Mouse (Mus musculus) hindbrain, postnatal 0 days (tissue): Measurements from ENCODE around the gene Myo6. TPM values are rescaled to one million over a fixed set of nuclear protein-coding genes. Genes with fewer than 3 reads are reported as not detected.

Experiments
- ATAC-seq: fragments of 200-750 bp; cut with Nextera tagmentation; 2 replicates; pipeline ENCODE4 v1.8.0; 2017; ENCODE audit warnings: mild to moderate bottlenecking, moderate TSS enrichment, moderate library complexity
- DNase-seq: peaks from one replicate; pipeline ENCODE4 v3.0.0-alpha.2; 2015; ENCODE audit warnings: low spot score
- H3K27ac ChIP-seq: fragments of 300-500 bp; sonication (generic); 2 replicates; pipeline ENCODE4 v1.5.1; 2014; ENCODE audit warnings: mild to moderate bottlenecking
- H3K27me3 ChIP-seq: fragments of 300-500 bp; sonication (generic); 2 replicates; pipeline ENCODE4 v1.6.1; 2014; ENCODE audit warnings: low read length, mixed read lengths; ENCODE audit not compliant: insufficient read depth
- H3K36me3 ChIP-seq: fragments of 300-500 bp; sonication (generic); 2 replicates; pipeline ENCODE4 v1.6.1; 2014; ENCODE audit warnings: low read length, mixed read lengths; ENCODE audit not compliant: insufficient read depth
- H3K4me1 ChIP-seq: fragments of 300-500 bp; sonication (generic); 2 replicates; pipeline ENCODE4 v1.6.1; 2014; ENCODE audit warnings: antibody characterized with exemption, low read length, mixed read lengths; ENCODE audit not compliant: insufficient read depth
- H3K4me2 ChIP-seq: fragments of 300-500 bp; sonication (generic); 2 replicates; pipeline ENCODE4 v1.6.1; 2014; ENCODE audit warnings: low read depth, mild to moderate bottlenecking, low read length, moderate library complexity, mixed read lengths
- H3K4me3 ChIP-seq: fragments of 300-500 bp; sonication (generic); 2 replicates; pipeline ENCODE4 v1.5.1; 2014; ENCODE audit warnings: low read length
- H3K9ac ChIP-seq: fragments of 300-500 bp; sonication (generic); replicated peaks from 2 replicates; pipeline ENCODE4 v1.6.1; 2014; ENCODE audit warnings: mild to moderate bottlenecking, low read length, moderate library complexity, mixed read lengths
- H3K9me3 ChIP-seq: fragments of 300-500 bp; sonication (generic); 2 replicates; pipeline ENCODE4 v1.6.1; 2016; ENCODE audit warnings: low read length, mixed read lengths
- CTCF ChIP-seq: IDR thresholded peaks from 2 replicates; pipeline ENCODE4 v1.5.1; 2016; ENCODE audit warnings: antibody characterized with exemption, control low read depth, low read depth
- WGBS: fragments of 180-500 bp; shearing (Covaris S2); extraction: QIAGEN DNeasy Blood & Tissue Kit; methylation state at CpG from one replicate; pipeline ENCODE4 v1.1.7; 2014; 5-methylcytosine and 5-hydroxymethylcytosine counted together
- polyA plus RNA-seq: library from polyadenylated mRNA; unstranded; fragments of >200 nt; fragmentation: Nextera tagmentation; extraction: Ambion mirVana; gene quantifications from 2 replicates; pipeline ENCODE4 v1.2.1, GENCODE M21; 2015
- total RNA-seq: library from RNA; depleted of rRNA; stranded (reverse); fragments of >200 nt; gene quantifications from 2 replicates; pipeline ENCODE4 v1.2.3, GENCODE M21; 2014

The Myo6 gene
- total and polyA plus RNA-seq, 2 experiments from 2014 or later = 32.6 to 48.4 TPM

DNA sequence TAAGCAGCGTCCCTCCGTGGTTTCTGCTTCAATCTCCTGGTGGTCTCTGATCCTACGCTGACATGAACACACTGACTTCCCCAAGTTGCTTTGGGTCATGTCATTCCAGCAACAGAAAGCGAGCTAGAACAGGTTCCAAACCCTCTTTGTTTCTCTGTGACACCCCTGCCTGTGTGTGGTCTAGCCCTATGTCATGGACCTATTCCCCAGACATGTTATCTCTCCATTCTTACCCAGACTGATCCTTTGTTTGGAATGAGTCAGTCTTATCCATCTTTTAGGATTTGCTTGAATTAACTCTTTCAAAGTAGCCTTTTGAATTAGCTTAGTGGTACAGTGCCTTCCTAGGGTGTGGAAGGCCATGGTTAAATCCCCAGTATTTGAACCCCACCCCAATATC is 14.9 kb downstream of the Myo6 start:
- Histone ChIP-seq H3K27ac (no peak overlapping the region), H3K36me3 (no peaks in the 10 kb centered on the region), H3K4me3 (no peak overlapping the region), H3K4me2 (no peak overlapping the region), H3K9ac (no peak overlapping the region), H3K4me1 (no peaks in the 10 kb centered on the region), H3K9me3 (no peaks in the 10 kb centered on the region), H3K27me3 (no peaks in the 10 kb centered on the region)
- no peak for TF ChIP-seq CTCF
- ATAC-seq (no peak), DNase-seq (no peak)
- WGBS = 77% methylated on average over 4 of the region's 4 CpGs

DNA sequence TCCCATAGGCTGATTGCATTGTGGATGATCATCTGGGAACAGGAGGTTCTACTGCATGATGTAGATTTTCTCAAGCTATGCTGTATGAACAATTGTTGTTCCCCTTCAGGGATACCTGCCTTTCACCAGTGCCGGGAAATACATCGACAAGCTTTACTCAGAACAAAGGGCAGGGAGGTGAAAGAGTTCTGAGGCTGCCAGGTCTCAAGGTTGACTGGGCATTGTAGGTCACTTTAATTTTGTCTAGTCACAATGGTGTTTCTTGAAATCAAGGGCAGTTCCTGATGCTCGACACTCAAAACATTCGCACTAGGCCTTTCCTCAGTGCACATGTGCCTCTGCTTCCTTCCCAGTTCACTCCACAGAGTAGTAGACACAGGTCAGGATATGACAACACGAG is 15.9 kb downstream of the Myo6 start:
- 79% methylated on average over 5 of the region's 5 CpGs for WGBS

GRCm38 (mm10) chr9:80181692-80182091 is 16.9 kb downstream of the Myo6 start:
- H3K4me2 ChIP-seq = no peak overlapping the region
- 89% methylated on average over 1 of the region's 1 CpGs for WGBS
- no peak overlapping the region for H3K9ac ChIP-seq
- no peaks in the 10 kb centered on the region for H3K9me3 ChIP-seq
- DNase-seq = no peak
- H3K4me3 ChIP-seq = no peak overlapping the region
- H3K27me3 ChIP-seq = no peaks in the 10 kb centered on the region
- TF ChIP-seq CTCF = no peak
- H3K36me3 ChIP-seq = no peaks in the 10 kb centered on the region
- H3K27ac ChIP-seq = no peak overlapping the region
- H3K4me1 ChIP-seq = no peaks in the 10 kb centered on the region
- ATAC-seq = no peak

More for the DNA sequence above, 15.9 kb downstream of the Myo6 start:
- Histone ChIP-seq H3K4me3 (no peak overlapping the region), H3K9ac (no peak overlapping the region), H3K4me1 (no peaks in the 10 kb centered on the region), H3K36me3 (no peaks in the 10 kb centered on the region), H3K27ac (no peak overlapping the region), H3K27me3 (no peaks in the 10 kb centered on the region), H3K9me3 (no peaks in the 10 kb centered on the region), H3K4me2 (no peak overlapping the region)
- ATAC-seq (no peak), DNase-seq (no peak)
- TF ChIP-seq CTCF = no peak

DNA sequence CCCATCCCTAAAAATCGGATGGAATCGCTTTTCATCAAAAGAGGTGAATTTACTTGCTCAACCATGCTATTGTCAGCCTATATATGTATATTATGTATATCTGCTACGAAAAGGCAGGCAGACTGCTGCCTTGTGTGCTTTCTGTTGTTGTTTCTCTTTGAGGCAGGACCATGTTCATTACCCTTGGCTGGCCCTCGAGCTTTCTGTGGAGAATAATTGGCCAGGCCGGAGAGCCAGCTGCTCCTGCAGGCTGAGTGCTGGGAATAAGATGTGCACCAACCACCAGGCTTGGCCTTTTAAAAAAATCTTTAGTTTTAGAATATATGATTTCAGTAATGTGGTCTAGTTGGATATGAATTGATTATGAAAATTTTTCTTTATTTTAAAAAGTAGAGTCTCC is 19.3 kb downstream of the Myo6 start:
- no peaks in the 10 kb centered on the region for H3K4me1 ChIP-seq
- H3K4me3 ChIP-seq = no peak overlapping the region
- no peak overlapping the region for H3K27ac ChIP-seq
- H3K9me3 ChIP-seq = no peaks in the 10 kb centered on the region
- no peak for DNase-seq
- H3K36me3 ChIP-seq = no peaks in the 10 kb centered on the region
- no peak overlapping the region for H3K4me2 ChIP-seq
- 56% methylated on average over 5 of the region's 5 CpGs for WGBS
- no peak for TF ChIP-seq CTCF
- ATAC-seq = peak; percentile 54; the same call in 1 of the 2 replicates
- H3K27me3 ChIP-seq = no peaks in the 10 kb centered on the region
- H3K9ac ChIP-seq = no peak overlapping the region

DNA sequence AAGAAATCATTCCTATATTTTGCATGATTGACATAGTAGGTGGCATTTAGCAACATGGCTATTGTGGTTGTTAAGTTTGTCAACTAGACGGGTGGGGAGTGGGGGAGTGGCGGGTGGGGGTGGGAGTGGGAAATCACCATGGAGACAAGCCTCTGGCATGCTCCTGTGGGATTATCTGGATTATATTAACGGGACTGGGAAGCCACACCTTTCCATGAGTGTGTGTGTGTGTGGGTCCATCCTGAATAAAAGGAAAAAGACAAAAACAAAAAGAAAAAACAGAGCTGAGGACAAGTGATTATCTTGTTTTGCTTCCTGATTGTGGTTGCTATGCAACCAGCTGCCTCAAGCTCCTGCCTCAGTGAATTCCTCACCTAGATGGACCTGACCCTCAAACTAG is 20.9 kb downstream of the Myo6 start:
- Histone ChIP-seq H3K27ac (no peak overlapping the region), H3K36me3 (no peaks in the 10 kb centered on the region), H3K4me1 (no peaks in the 10 kb centered on the region), H3K4me2 (no peak overlapping the region), H3K27me3 (no peaks in the 10 kb centered on the region), H3K9ac (no peak overlapping the region), H3K9me3 (no peaks in the 10 kb centered on the region), H3K4me3 (no peak overlapping the region)
- TF ChIP-seq CTCF = no peak
- DNase-seq = no peak
- WGBS = 37% methylated on average over 3 of the region's 3 CpGs
- no peak for ATAC-seq

DNA sequence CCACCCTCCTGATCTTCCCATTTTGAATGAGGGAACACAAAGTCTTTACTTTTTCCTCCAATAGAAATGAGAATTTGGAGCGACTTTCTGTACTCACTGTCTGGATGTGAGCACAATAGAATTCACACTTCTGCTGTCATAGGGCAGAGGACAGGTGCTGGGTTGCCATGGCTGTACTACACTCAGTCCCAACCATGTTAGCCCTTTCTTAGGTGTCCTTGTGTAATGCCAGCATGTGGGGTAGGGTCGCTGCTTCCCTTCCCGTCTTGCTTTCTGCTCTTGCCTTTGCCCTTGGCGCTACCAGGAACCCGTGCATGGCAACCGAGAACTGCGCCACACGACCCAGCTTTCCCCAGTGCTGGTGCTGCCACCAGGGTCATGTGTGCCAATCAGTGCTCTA is 21.9 kb downstream of the Myo6 start:
- ATAC-seq = no peak
- DNase-seq = no peak

GRCm38 (mm10) chr9:80188324-80188893 is 23.6 kb downstream of the Myo6 start:
- Histone ChIP-seq H3K4me3 (no peak overlapping the region), H3K4me1 (no peaks in the 10 kb centered on the region), H3K27me3 (no peaks in the 10 kb centered on the region), H3K27ac (no peak overlapping the region), H3K9ac (no peak overlapping the region), H3K9me3 (no peaks in the 10 kb centered on the region), H3K36me3 (no peaks in the 10 kb centered on the region), H3K4me2 (no peak overlapping the region)
- no peak for TF ChIP-seq CTCF
- DNase-seq = no peak
- no peak for ATAC-seq
- WGBS = 41% methylated on average over 5 of the region's 5 CpGs

More for the DNA sequence above, 21.9 kb downstream of the Myo6 start:
- no peak overlapping the region for H3K27ac ChIP-seq
- H3K9ac ChIP-seq = no peak overlapping the region
- no peaks in the 10 kb centered on the region for H3K27me3 ChIP-seq
- 82% methylated on average over 8 of the region's 8 CpGs for WGBS
- H3K4me2 ChIP-seq = no peak overlapping the region
- H3K36me3 ChIP-seq = no peaks in the 10 kb centered on the region
- TF ChIP-seq CTCF = no peak
- H3K4me3 ChIP-seq = no peak overlapping the region
- H3K9me3 ChIP-seq = no peaks in the 10 kb centered on the region
- H3K4me1 ChIP-seq = no peaks in the 10 kb centered on the region
